Mouse (Mus musculus) ovary, adult 2 months (tissue): ENCODE results near the gene Rhox4d. TPM values are rescaled to one million over a fixed set of nuclear protein-coding genes. Genes with fewer than 3 reads are reported as not detected.

ENCODE experiments used
- polyA plus RNA-seq: library from polyadenylated mRNA; depleted of rRNA; stranded (reverse); fragments of >200 nt; gene quantifications from 2 replicates; pipeline ENCODE4 v1.2.3, GENCODE M21; 2012; rRNA removed

Gene Rhox4d
- not detected in 2 replicates for polyA plus RNA-seq

DNA sequence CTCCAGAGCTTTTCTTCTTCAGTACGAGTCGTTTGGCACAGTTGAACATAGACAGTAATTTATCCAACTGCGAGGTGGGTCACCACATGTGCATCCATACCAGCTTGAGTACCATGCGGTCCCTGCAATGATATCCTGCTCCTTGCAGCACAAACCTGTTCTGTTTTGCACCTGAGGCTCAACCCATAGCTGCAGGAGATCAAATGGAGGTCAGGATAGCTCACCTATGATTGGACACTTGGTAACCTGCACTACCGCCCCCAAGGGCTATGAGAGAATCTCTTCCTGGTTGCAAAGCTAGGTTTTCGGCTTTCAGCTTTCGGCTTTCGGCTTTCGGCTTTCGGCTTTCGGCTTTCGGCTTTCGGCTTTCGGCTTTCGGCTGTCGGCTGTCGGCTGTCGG lies at the start of gene Rhox4d:
Gene Rhox4d, plus strand, starts transcription at position 301 of the 400 bp plus-strand sequence.

DNA sequence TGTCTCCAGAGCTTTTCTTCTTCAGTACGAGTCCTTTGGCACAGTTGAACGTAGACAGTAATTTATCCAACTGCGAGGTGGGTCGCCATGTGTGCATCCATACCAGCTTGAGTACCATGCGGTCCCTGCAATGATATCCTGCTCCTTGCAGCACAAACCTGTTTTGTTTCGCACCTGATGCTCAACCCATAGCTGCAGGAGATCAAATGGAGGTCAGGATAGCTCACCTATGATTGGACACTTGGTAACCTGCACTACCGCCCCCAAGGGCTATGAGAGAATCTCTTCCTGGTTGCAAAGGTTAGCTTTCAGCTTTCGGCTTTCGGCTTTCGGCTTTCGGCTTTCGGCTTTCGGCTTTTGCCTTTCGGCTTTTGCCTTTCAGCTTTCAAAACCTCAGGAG lies 34.1 kb upstream of the Rhox4d start, which contains the start of gene Rhox4c:
Gene Rhox4c, plus strand, starts transcription at position 301 of the 400 bp plus-strand sequence.

DNA sequence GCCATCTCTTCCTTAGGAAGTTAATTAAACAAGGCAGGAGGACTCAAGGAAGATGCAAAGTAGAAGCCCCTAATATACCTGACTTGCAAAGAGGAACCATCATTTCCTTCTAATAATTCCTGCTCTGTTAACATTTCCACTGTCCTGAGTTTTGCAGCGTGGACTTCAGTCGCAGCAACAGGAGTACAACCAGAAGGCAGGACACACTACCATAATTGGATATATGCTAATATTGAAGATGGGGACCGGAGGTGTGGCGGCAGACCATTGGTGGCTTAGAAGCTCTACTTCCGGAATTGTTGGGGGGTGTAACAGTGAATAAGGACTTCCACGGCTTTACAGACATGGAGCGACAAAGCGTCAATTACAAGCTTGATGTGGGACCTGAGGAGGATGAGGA lies 16.0 kb downstream of the Rhox4d start, which contains the start of gene Rhox2e:
Gene Rhox2e, plus strand, starts transcription at position 301 of the 400 bp plus-strand sequence.

GRCm38 (mm10) chrX:37541719-37542118 lies 27.6 kb downstream of the Rhox4d start, which contains the start of gene Rhox3e:
TSS of gene Rhox3e (plus strand) at chrX:37542019.

DNA sequence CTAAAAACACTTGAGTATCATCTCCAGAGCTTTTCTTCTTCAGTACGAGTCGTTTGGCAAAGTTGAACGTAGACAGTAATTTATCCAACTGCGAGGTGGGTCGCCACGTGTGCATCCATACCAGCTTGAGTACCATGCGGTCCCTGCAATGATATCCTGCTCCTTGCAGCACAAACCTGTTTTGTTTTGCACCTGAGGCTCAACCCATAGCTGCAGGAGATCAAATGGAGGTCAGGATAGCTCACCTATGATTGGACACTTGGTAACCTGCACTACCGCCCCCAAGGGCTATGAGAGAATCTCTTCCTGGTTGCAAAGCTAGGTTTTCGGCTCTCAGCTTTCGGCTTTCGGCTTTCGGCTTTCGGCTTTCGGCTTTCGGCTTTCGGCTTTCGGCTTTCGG lies 43.0 kb downstream of the Rhox4d start, which contains the start of gene Rhox4e:
Gene Rhox4e, plus strand, starts transcription at position 301 of the 400 bp plus-strand sequence.

Other genes starting within 250 kb of the Rhox4d start
- gene Rhox4a, start 249.0 kb upstream of the Rhox4d start, polyA plus RNA-seq, result not detected in 2 replicates
- gene Rhox3a2, start 134.3 kb upstream of the Rhox4d start, polyA plus RNA-seq, result not detected in 2 replicates
- gene Rhox4a2, start 123.5 kb upstream of the Rhox4d start, polyA plus RNA-seq, result not detected in 2 replicates
- gene Rhox2b, start 102.3 kb upstream of the Rhox4d start, polyA plus RNA-seq, result not detected in 2 replicates
- not detected in 2 replicates for gene Rhox4b, start 81.9 kb upstream of the Rhox4d start, polyA plus RNA-seq
- gene Rhox2c, start 60.7 kb upstream of the Rhox4d start, polyA plus RNA-seq, result not detected in 2 replicates
- not detected in 2 replicates for gene Rhox3c, start 55.8 kb upstream of the Rhox4d start, polyA plus RNA-seq
- gene Rhox4c, start 34.0 kb upstream of the Rhox4d start, polyA plus RNA-seq, result not detected in 2 replicates
- gene Rhox2d, start 20.9 kb upstream of the Rhox4d start, polyA plus RNA-seq, result not detected in 2 replicates
- not detected in 2 replicates for gene Rhox2e, start 16.1 kb downstream of the Rhox4d start, polyA plus RNA-seq
- gene Rhox3e, start 27.7 kb downstream of the Rhox4d start, polyA plus RNA-seq, result not detected in 2 replicates
- gene Rhox4e, start 43.1 kb downstream of the Rhox4d start, polyA plus RNA-seq, result not detected in 2 replicates
- gene Rhox2f, start 57.0 kb downstream of the Rhox4d start, polyA plus RNA-seq, result not detected in 2 replicates
- gene Rhox3f, start 66.6 kb downstream of the Rhox4d start, polyA plus RNA-seq, result not detected in 2 replicates
- gene Rhox4f, start 93.3 kb downstream of the Rhox4d start, polyA plus RNA-seq, result not detected in 2 replicates
- gene Rhox3g, start 114.3 kb downstream of the Rhox4d start, polyA plus RNA-seq, result not detected in 2 replicates
- gene Rhox2g, start 129.1 kb downstream of the Rhox4d start, polyA plus RNA-seq, result not detected in 2 replicates
- gene Rhox4g, start 137.0 kb downstream of the Rhox4d start, polyA plus RNA-seq, result not detected in 2 replicates
- not detected in 2 replicates for gene Rhox3h, start 154.4 kb downstream of the Rhox4d start, polyA plus RNA-seq
- not detected in 2 replicates for gene Rhox2h, start 158.9 kb downstream of the Rhox4d start, polyA plus RNA-seq